Mouse (Mus musculus) 3134 (cell line): ENCODE measurements around the gene Cpne1.

Experiments
- DNase-seq: peaks from one replicate; pipeline ENCODE4 v3.0.0-alpha.2; 2011; ENCODE audit warnings: low spot score; ENCODE audit not compliant: insufficient read length; ENCODE audit errors: extremely low read depth

Gene Cpne1

DNA sequence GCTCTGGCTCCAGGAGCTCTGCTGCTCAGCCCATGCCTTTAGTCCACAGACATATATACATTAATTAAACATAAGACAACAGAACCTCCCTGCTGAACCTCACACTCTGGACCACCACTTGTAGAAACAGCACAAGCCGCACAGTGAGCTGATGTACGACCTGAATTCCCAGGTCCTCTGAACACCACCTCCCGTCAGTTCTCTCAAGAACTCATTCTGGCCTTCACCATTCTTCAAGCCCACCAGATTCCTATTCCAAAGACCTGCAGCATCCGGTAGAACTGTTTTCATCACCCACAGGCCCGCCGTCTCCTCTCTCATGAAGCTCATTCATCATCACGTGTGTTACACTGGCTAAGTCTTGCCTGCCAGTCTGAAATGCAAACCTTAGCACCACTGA lies 31.4 kb downstream of the Cpne1 start:
- no peak for DNase-seq

DNA sequence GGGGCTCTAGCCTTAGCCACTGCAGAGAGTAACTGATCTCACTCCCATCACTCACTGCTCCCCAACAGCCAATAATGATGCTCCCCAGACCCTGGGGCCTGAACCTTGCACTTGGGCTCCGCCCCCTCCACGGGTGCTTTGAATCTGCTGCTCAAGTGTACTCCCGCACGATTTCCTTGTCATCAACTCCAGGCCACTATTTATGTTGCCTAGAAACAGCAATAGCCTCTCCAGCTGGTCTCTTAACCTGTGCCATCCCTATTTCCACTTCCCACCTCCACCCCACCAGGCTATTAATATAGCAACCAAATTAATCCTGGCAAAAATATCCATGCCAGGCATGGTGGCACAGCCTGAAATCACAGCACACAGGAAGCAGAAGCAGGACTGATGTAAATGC lies 32.1 kb downstream of the Cpne1 start:
- no peak for DNase-seq

DNA sequence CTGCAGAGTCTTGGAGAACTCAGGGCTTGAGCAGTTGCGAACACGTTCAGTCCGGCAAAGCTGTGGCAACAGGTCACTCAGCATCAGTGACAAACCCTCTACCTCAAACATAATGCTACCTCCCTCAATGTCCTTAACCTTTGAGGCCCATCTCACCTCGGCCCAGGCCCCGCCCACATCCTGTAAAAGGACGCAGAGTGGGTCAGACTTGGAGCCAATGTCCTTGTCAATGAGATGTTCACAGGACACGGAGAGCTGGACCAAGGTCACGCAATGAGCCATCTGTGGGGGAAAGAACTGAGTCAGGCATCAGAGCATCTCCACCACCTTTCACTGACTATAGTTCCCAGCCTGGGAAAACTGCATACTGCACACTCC lies 32.6 kb downstream of the Cpne1 start:
- no peak for DNase-seq

DNA sequence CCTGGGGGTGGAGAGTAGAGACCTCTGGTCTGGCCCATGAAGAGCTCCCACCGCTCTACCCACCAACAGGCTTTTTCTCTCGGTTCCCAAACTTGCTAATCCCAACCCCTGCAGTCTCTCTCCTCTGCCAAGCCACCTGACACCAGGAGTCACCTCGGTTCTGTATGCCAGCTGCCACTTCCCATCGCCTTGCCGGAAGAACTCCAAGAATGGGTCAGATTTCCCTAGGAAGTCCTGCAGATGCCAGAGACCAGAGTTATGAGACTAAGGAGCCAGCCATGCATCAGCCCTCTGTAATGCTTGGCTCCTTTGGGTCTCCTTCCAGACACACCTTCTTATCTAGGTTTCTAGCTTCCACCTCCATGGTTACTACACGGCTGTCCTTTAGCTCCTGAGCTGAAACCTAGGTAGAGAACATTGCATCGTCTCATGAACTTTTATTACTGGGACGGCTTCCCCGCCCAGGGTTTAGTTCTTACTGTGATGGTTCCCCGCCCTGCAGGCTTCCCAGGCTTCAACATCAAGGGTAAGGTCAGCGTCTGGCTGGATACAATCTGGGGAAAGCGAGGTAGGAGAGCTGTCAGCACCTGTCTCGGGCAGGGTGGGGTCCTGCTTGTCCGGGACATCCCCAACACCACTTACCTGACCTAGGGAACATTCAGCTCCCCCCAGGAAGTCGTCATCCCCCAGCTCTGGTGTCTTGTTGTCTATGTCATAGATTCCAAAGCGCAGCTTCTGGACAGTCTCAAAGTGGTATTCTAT lies 33.2 kb downstream of the Cpne1 start:
- DNase-seq = no peak

DNA sequence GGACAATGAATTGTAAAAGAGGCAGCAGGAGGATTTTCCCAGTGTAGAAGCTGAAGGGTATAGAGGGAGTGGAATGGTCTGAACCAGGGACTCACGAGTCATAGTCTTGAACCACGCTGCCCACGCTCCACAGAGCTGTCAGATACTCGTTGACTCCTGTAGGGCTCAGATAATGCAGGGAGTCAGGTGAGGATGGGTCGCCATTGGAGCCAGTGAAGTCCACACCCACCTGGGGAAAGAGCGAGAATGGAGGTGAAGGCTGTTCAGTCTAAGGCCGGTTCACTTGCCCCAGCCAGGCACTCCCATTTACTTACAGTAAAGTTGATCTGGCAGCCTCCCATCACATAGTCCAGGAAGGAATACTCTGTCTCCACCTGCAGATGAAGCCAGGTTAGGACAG lies 34.3 kb downstream of the Cpne1 start:
- DNase-seq = no peak

DNA sequence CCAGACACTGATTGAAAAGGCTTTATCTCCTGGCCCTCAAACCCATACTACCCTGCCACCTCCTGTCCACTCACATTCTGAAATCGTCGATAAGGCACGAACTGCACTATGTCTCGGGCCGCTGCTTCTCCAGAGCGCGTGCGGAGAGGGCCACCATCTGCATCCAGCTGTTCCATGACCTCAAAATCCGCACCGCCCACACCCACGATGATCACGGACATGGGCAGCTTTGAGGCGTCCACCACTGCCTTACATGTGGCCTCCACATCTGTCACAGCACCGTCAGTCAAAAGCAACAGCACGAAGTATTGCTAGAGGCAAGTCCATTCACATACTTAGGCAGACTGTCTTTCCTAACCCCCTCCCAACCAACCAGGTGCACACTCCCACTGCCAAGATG lies 38.0 kb downstream of the Cpne1 start:
- no peak for DNase-seq

DNA sequence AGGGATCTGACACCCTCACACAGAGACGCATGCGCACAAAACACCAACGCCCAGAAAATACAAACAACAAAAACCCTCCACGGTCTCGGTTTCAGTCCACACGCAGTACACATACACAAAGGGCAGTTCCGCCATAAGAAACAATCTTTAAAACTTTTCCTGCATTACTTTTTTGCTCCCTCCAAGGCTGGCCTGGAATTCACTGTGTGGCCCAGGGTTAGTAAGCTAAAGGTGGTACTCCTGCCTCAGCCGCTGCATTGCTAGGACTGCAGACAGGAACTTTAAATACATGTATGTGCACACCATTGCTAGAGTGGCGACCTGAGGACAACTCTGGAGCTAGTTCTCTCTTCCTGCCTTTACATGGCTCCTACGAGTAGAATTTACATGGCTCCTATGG lies 40.5 kb downstream of the Cpne1 start:
- DNase-seq = no peak

DNA sequence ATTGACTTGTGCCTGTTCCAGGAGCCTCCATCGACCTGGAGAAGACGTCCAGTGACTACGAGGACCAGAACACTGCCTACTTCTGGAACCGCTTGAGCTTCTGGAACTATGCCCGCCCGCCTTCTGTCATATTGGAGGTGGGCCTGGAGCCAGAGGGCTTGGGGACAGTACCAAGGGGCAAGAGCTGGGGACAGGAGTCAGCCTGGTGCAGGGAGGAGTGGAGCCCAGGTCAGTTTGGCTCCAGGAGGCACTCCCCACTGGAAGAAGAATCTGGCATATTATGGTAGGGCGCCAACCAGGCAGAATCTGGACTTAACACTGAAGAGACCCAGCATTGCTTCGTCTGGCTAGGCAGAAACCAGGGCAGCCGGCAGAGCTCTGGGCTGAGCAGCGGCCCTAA lies 43.8 kb downstream of the Cpne1 start:
- DNase-seq = no peak

DNA sequence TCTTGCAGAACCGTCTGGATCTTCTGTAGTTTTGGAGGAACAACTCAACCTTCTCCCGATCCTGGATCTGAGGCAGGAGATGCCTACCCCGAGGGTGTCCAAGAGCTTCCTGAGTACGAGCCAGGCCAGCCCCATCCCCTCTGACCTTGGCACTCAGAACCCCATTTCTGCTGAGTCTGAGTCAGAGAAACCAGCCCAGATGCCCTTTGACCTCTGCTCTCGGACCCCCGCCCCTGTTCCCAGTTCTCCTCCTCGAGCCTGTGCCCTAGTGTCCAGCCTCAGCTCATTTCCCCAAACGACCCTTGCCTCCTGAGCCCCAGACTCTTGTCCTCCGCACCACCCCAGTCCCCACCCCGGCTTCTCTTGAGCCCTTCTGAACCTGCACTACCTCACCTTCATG lies 45.6 kb downstream of the Cpne1 start:
- DNase-seq = no peak

DNA sequence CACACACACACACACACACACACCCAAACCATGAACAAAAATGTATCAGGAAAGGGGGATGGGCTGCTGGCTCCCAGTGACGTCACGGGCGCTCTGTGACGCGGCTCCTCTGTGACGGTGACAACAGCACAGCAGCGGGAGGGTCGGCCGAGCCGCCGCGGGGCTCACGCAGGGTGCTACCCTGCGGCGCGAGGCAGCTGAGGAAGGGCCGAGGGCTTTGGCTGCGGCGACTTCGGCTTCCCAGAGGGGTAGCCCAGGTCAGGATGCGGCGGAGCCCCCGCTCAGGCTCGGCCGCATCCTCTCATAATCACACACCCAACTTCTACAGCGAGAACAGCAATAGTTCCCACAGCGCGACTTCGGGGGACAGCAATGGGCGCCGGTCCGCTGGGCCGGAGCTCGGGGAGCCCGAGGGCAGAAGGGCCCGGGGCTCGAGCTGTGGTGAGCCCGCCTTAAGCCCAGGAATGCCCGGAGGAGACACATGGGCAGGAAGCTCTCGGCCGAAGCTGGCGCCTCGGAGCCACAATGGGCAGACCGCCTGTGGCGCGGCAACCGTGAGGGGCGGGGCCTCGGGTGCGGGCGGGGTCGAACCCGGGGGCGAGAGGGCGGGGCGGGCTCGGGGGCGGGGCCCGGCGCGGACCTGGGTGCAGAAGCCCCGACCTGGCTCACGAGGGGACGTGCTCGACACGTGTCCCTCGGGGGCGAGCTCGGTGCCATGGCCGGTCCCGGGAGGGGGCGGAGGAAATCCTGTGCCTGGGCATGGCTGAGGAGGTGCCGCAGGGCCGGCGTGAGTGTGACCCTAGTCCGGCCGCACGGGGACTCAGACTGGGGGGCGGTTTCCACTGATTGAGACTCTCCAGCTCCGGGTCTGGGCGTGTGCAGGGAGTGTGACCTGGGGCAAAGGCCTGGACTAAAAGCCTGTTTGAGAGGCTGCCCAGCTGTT lies 46.4 kb downstream of the Cpne1 start, which contains the start of gene Spag4:
TSS of gene Spag4 (plus strand) at position 77 of the 943 bp plus-strand sequence.
- peak; percentile 89 for DNase-seq

DNA sequence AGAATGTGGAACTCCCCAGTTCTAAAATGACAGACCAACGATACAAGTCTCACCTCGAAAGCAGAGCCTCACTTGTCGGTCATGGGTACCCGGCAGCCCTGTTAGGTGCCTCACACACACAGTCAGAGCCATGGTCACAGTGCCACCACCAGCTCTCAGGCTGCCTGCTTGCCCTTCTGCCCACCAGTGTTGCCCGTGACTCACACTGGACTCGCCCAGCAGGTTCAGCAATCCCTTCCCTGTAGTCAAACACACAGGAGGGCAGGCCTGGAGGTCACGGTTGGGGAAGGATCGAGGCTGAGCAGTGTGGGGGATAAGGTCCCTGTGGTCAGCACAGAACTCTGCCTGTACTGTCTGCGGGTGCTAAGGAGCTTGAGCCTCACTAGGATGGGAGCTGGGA lies 58.9 kb downstream of the Cpne1 start, which contains the start of gene Fer1l4:
TSS of gene Fer1l4 (minus strand) at position 132 of the 400 bp plus-strand sequence.
- DNase-seq = no peak

DNA sequence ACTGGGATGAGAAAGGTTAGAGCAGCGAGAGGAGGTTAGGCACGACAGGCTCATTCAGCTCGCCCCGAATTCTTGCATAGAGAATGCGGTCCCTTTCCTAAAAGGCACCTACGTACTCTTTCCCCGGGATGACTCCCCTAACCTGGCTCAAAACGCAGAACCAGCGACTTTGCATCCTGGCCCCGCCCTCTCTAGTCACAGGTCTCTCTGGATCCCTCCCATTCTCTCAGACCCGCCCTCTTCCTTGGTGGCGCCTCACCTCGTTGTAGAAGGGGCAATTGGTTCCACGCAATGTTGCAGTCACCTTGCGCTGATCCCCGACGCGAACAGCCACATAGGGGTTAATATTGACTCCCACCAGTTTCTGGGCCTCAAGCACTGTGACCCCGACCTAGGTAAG lies 63.8 kb downstream of the Cpne1 start:
- no peak for DNase-seq

DNA sequence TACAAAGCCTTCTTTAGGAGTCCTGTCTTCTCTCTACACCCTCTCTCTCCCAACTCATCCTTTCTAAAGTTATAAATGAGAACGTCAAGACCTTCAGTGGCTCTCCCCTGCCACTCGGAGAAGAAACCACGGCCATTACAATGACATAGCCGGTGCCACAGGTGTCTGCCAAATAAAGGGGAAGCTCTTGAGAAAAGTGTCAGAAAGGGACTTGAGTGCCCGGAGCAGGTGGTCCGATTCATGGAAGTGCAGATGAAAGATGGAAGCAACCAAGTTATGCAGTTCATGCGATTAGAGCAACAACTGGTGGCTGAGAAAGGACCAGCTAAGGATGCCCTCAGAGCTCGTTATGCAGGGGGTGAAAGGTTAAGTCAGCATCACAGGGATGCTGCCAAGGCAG lies 68.9 kb downstream of the Cpne1 start:
- no peak for DNase-seq

DNA sequence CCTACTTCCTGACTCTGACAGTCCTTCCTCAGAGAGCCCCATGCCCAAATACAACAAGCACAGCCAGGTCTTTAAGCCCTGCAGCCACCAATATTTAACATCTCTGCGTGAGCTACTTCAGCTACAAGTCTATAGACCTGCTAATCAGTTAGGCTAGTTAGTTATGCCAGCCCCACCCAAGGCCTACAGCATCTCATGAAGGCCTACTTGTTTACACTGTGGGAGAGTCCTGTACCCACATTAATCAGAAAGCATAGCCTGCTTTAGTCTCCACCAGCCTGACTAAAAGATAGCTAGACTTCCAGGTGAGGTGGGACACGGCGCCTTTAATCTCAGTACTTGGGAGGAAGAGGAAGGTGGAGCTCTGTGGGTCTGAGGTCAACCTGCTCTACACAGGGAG lies 72.4 kb downstream of the Cpne1 start:
- DNase-seq = no peak

DNA sequence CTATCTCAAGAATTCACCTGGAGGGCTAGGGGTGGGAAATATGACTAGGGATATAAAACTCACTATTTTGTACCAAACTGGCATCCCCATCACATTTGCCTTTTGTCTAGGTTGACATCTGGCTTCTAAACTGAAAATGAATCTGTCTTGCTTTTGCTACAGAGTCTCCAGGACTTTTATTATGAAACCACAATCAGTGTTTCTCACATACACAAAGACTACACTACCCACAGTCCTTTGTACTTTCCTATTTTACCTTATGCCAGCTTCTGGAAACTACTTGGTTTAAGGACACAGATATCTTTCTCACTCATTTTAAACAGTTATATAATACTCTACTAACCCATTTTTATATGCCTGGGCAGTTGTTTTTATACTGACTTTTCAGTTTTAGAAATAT lies 86.3 kb downstream of the Cpne1 start:
- DNase-seq = no peak
